Mouse (Mus musculus) hindbrain, embryonic 10.5 days (tissue): ENCODE data around the gene Clic4. TPM values are rescaled to one million over a fixed set of nuclear protein-coding genes. Genes with fewer than 3 reads are reported as not detected.

Experiments used
- polyA plus RNA-seq: library from polyadenylated mRNA; unstranded; fragments of >200 nt; fragmentation: Nextera tagmentation; extraction: Ambion mirVana; gene quantifications from 2 replicates; pipeline ENCODE4 v1.2.1, GENCODE M21; 2016

Clic4 gene
- polyA plus RNA-seq, 1 experiment from 2014 or later = 184 TPM

Other genes starting within 250 kb of the Clic4 start
- 0.07 and 0.09 TPM in 2 replicates for gene Runx3, start 152.2 kb downstream of the Clic4 start, polyA plus RNA-seq
- gene Srrm1, start 80.5 kb upstream of the Clic4 start, polyA plus RNA-seq = 219 and 225 TPM in 2 replicates
- gene Ncmap, start 125.4 kb upstream of the Clic4 start, polyA plus RNA-seq = 0.30 and 0.35 TPM in 2 replicates
- 11.6 and 14.2 TPM in 2 replicates for gene Rcan3, start 161.0 kb upstream of the Clic4 start, polyA plus RNA-seq
- 0.66 and 1.2 TPM in 2 replicates for gene Stpg1, start 222.0 kb upstream of the Clic4 start, polyA plus RNA-seq
- 1.8 and 2.5 TPM in 2 replicates for gene Nipal3, start 222.2 kb upstream of the Clic4 start, polyA plus RNA-seq